Mouse (Mus musculus): ENCODE results near the gene Efna5.

Efna5 gene

DNA sequence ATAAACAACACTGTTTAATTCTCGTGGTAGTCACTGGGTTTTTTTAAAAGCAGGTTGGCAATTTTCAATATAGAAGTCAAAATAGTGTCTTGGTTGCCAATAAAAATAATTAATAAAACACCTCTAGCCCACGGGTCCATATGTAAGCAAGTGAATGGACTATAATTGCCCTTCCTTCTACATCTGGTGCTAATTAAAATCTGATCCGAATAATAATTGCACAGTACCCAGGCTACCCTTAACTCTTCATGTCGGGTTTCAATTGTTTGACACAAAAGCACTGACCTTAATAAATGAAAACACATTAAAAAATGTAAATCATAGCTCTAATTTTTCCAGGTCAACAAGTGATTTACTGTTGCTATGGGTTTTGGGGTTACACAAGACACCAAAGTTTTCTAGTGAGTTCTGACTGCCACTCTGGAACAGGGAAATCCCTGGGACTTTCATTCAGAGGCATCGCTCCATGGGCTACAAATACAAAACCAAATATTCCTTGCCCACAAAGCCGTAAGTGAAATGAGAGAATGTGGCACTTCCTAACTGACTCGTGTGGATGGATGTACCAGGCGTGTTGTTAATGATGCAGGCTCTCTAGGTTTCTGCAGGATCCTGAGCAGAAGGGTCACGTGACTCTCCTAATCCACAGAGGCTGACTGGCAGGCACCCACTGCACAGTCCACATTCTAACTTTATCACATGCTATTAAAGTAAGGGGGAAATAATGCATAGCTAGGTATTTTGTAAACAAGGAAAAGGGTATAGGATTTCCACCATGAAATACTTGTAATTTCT, 178.9 kb downstream of the Efna5 start:
- no peak for DNase-seq (ENCODE audit: low spot score in 2 of 2)

DNA sequence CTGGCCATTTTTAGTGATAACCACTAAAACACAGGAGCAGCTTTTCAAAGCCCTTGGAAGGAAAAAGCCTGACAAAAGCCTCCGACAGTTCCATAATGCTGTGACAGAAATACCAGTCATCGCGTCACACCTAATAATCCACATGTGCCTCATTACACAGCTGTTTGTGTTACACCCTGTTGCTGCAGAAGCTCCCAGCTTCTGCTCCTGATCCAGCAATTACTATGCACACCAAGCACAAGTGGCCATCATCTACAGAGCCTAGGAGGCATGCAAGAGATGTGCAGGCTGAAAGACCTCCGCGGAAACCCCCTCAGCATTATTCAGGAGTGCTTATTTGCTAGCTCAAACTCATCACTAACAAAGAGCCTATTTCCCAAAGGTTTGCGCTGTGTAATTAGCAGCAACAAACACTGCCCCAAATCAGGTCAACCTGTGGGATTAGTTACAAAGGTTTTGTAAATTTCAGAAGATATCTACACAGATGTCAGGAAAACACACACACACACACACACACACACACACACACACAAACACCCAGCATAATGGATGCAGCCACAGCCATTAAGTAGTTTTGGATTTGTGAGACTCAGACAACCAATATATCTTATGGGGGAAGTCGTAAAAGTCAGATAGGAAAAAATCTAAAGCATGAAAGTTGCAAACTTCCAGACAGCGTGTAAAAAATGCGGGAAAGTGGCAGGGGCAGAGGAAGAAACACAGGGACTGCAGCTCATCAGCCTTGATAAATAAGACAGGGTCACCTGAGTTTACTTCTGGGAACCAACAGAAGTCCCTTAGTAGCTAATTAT, 180.1 kb downstream of the Efna5 start:
- no peak for DNase-seq (ENCODE audit: low spot score in 2 of 2)

DNA sequence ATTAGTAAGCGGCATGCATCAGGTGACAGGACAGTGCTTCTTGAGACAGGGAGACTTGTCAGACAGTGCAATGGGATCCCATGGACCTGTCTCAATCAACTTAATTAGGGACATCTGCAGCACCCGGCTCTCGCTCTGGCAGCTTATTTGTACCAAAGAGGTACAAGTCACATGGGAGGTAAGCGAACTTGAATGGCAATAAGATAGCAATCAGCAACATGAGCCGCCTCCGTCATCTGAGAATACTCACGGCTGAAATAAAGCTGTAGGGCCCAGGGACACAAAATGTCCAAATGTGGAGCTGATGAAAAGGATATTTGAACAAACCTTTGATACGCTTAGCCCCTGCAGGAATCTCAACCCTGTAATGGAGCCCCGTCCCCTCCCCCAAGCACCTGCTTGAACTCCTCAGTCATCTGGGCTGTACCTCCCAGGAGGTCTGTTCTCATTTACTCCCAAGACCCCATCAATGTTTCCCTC, 186.1 kb downstream of the Efna5 start:
- no peak for DNase-seq (ENCODE audit: low spot score in 2 of 2)

DNA sequence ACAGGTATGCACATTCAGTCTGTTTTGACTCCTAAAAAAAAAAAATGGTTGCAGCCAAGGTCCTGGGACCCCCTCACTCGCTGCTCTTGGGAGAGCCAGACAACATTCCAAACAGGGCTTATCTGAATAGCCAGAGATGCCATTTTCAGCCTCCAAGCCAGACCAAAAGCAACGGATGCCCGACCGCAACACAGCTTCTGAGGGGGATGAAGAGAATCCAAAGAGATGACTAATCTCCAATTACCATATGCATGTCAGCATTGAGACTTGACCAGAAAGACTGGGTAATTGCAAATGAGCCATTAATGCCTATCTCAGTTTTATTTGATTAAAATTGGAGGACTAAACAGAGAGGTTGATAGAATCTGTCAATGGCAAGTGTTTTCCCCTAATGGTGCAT, 188.9 kb downstream of the Efna5 start:
- DNase-seq (ENCODE audit: low spot score in 2 of 2): no peak

DNA sequence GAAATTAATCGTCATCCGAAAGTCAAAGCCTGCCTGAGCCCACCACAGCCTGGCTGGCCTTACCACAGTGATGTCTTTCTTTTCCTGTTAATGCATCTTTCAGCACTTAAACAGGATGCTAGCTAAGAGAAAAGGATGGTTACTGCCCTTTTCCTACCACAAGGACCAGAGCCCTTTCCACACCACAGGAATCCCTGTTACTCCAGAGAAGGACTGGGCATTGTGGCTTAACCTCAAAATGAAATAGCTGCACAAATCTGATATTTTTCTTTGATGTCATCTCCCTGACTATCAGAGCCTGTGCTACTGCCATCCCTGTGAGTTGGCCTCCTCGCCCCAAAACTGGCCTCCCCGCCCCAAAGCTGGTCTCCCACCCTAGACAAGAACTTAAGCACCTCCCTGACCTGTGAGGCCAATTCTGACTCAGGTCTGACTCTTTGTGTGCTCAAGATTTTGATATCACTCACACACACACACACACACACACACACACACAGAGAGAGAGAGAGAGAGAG, 189.9 kb downstream of the Efna5 start:
- DNase-seq (ENCODE audit: low spot score in 2 of 2): no peak

DNA sequence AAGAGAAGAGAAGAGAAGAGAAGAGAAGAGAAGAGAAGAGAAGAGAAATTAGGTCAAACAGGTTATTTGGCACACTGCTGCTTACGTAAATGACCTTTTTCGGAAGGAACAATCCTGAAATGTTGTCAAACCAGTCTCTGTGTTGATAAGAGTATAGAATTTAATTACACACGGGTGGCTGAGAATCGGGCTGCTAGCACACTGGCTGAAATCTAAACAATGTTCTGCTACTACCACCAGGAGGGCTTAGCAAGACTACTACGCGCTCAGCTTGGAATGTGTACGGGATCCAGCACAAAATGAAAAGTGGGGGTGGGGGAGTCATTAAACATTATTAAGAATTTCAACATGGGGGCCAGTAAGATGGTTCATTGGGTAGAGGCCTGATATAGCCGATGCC, 190.9 kb downstream of the Efna5 start:
- DNase-seq (ENCODE audit: low spot score in 2 of 2): no peak

DNA sequence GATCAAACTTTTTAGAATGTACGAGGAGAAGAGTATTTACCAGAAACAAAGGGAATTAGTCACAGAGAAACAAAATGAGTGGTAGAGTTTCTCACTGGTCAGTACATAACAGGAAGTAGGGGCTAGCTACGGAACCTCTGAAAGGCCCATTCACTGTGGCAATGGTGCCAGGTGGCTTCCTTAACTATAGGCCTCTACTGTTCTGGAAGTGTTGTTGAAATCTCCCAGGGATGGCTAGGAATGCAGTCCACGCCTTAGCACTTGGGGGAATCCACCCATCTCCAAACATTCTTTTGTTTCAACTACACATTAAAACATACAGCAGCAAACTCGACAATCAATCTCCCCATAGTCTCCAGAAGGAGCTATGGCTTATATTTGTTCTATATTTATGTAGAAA, 191.5 kb downstream of the Efna5 start:
- DNase-seq (ENCODE audit: low spot score in 2 of 2): no peak

DNA sequence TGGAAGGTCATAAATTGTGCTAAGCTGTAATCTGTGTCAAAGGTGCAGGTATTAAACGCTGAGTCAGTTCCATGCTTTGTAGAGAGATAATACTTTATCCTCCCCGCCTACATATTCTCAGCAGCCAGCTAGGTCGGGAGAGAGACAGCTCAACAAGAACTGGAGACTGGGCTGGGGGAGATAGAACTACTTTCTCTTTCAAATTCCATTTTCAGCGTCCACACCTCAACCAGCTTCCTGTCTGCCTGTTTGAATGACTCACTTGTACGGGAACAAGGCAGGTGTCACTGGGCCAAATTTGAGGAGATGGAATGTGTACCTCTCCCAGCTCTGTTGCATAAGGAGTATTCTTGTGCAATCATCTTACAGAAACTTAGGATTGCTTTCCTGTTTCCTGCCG, 193.7 kb downstream of the Efna5 start:
- DNase-seq (ENCODE audit: low spot score in 2 of 2): no peak

DNA sequence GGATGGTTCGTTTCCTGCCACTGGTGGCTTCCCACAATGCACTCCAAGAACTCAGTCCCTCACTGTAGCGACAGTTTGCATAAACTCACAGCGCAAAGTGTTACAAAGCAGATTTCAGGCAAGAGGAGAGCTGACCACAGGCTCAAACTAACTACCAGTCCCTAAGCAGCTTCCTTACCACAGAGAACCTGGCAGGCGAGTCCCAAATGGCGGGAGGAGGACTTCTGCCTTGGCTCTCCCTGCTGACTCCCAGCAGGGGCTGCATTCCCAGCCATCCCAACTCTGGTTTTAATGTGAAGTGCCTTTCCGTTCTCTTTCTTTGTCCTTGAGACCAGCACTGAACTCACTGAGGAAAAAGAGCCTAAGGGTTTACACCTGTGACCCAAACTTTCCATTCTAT, 195.9 kb downstream of the Efna5 start:
- DNase-seq (ENCODE audit: low spot score in 2 of 2): no peak

DNA sequence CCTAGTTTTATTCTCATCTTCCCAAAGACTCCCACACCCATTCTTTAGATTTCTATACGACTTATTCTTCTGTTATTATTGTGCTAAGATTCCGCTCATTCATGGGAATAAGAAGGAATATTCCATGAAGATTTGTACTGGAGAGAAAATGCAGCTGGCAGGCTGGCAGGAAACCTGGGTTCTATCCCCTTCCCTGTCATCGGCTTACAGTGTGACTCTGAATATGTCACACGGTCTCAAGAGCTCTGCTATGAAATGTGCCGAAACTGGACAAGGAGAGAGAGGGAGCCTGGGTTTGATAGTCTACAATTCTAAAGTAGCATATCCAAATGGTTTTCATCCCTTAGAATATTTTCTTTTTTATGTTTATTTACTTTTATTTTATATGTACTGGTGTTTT, 198.0 kb downstream of the Efna5 start:
- DNase-seq (ENCODE audit: low spot score in 2 of 2): no peak

DNA sequence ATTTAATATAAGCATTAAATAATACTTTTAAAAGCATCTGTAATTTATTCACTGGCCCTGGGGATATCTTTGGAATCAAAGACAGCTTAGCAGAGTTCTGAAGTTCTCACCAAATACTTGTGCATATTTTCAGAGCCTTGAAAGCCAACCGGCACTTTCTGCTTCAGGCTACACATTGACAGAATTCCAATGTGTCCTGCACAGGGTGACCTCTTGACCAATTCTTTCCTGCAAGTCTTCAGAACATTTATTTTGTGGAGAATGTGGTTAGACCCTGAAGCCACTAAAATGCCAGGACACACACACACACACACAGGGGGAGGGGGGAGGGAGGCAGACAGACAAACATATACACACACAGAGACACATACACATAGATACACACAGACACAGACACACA, 199.4 kb downstream of the Efna5 start:
- no peak for DNase-seq (ENCODE audit: low spot score in 2 of 2)

DNA sequence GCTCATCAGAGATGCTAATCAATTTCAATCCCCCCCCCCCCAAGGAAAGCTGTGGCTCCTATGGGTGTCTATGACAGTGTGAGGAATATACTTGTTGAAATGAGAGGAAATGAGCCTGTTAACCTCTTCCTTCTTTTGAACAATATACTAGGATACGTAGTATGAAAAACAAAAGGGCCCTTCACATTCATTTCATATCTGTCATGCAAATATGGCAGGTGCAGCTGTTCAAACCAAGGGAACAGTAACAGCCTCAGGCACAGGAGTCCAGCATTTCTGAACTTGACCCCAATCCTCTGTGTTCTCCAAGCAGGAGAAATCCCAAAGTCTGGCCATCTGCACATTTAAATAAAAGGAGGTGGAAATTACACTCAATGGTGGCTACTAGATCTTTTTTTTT, 200.4 kb downstream of the Efna5 start:
- DNase-seq (ENCODE audit: low spot score in 2 of 2): no peak

DNA sequence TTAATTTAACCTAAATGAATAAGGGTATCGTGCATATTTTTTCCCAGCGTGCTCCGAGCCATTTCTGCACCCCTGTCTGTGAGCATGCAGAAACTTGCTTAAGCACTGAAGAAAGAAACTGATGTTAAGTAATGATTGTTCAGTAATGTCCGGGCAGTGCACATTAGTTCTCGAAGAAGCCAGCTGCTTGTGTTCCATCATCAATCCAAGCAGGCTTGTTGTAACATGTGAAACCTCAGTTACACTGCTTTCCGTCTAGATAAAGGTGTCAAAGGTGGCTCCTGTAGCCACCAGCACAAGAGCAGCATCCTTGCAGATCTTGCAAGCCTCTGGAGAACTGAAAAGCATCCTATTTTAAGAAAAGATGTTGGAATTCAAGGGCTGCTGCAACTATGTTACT, 204.3 kb downstream of the Efna5 start:
- DNase-seq (ENCODE audit: low spot score in 2 of 2): no peak

DNA sequence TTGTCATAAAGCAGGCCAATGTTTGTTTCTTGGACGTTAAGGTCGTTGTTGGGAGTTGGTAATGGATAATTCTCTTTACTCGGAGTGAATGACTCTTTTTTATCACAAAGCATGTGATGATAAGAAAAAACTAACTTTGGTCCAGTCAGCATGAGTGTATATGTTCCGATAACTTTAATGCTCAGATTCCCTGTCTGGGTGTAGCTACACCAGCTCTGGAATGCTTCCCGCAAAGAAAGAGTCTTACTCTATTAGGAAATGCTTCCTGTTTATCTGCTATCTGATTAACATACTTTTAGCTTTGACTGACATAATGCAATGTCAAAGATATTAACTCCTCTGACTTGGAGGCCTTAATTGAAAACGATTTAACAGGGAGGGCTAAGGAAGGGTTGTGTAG, 204.7 kb downstream of the Efna5 start:
- DNase-seq (ENCODE audit: low spot score in 2 of 2): no peak

DNA sequence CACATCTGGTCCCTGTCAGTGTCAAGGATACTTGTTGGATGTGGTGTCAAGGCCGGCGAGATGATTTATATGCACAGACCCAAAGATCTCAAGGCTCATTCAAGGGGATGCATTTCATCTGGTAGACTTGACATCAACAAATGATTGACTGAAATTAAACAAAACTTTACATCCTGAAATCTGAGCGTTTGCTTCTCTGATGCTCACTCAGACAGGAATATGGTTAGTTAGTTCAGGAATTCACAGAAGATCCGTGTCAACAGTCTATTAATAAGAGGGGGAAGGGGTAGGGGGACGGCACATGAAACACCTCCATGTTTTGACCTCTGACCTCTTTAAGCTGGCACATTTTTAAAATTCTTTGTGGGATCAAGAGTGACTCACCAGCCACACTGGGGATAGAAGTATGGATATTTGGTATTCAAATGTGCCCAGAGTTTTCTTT, 205.3 kb downstream of the Efna5 start:
- DNase-seq (ENCODE audit: low spot score in 2 of 2): no peak

DNA sequence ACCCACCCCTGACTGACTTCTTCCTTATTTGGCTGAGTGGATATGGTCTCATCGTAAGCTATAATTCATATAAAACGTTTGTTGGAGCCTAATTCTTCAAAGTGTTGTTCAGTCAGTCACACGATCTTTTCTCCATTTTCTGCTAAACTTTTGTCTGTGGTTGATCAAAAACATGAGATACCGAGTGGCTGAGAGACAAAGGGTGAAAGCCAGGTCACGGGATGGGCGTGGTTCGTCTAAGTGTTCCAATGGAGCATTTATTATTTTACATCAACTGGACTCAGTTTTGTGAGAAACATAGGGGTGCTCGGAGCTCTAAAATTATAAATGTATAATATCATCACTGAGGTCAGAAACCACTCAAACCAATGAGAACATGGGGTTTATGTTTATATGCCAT, 209.0 kb downstream of the Efna5 start:
- DNase-seq (ENCODE audit: low spot score in 2 of 2): no peak

DNA sequence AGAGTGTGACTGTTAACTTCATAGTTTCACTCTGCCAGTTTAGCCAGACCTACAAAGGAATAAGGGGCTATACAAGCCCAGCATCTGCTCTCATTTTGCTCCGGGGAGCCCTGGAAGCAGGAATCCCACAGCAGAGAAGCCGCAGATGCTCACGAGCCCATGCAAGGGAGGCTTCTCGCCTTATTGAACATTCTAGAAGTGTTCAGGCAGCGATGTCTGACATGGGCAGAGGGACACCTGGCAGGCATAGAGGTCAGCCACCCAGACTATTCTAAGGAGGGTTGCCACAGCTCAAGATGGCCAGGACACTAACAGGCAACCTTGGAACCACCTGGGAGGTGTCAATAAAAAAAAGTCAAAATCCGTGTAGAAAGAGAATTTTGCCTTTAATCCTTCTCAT, 214.4 kb downstream of the Efna5 start:
- no peak for DNase-seq (ENCODE audit: low spot score in 2 of 2)

DNA sequence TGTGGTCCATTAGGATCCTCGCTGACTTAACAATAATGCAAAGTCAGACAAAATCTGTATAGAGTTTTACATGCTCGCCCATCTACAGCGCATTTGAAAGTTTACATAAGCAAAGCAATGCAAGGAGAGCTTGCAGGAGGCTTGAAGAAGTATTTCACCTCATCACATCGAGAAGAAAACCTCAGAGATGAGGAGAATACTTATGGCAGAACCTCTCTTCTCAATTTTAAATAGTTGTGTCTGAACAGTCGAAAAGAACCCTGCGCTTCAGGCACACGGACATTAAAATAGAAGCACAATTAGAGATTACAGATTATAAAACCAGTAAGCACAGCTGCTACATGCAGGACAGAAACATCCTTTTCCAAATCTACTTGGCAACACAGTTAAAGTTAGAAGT, 215.3 kb downstream of the Efna5 start:
- no peak for DNase-seq (ENCODE audit: low spot score in 2 of 2)

DNA sequence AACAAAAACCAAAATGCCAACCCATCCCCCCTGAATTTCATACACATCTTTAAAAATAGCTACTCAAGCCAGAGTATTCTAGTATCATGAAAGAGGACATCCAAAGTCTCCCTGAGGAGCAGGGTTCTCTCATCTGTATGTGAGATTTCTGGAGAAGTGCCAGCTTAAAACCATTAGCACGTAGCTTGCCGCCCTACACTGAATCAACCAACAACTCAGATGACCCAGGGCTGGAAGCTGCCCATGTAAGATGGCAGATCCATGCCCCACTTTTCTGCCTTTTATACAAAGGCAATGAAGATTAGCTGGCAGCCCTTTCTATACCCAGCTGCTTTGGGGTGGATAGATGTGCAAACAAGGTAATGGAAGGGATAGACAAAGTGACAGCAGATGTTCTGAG, 216.4 kb downstream of the Efna5 start:
- no peak for DNase-seq (ENCODE audit: low spot score in 2 of 2)

DNA sequence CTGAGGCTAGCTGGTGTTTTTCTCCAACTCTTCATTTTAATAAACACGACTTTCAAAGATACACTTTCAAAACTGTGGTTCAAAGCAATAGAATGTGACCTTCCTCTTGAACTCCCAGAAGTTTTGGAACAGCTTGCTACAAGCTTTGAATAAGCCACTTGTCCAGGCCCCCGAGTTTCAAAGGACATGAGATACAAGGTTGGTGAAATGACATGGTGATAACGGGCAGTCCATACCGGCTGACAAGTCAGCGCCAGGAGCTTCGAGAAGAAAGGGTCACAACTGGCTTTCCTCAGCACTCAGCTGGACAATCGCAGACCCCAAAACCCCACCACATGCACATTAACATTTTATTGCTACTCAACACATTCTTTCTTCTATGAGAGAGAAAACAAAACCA, 219.3 kb downstream of the Efna5 start:
- DNase-seq (ENCODE audit: low spot score in 2 of 2): no peak

DNA sequence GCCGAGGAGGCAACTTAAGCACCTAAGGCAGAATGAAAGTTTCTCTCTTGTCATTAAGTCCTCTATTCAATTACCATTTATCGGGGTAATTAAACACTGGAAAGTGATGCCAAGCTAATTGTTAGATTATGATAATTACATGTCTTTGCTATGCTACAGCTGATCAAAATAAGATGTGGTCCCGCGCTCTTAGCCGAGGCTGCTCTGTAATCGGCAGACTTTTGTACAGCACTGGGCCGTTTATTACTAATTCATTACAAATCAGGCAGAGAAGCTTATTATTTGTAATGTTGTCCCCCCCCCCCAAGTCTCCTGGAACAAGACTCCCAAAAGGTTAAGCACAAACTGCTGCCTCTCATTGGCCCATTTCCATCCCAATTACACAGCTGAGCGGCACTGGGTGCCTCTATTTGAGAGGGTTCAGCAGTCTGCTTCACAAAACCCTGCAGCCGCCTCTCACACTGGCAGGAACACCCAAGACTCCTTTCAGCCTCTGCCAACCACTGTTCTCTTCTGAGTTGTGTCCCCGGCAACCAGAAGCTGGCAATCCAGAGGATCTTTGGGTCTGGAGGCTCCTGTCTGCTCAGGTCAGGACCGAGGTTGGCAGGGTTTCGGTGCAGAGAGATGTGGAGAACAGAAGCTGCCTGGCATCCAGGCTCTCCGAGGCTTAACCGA, 221.5 kb downstream of the Efna5 start:
- no peak for DNase-seq (ENCODE audit: low spot score in 2 of 2)
